Mouse (Mus musculus): ENCODE results near the gene Fgfr2. TPM values are rescaled to one million over a fixed set of nuclear protein-coding genes. Genes with fewer than 3 reads are reported as not detected.

The Fgfr2 gene
- polyA plus RNA-seq, 1 experiment from 2014 or later: 24.1 TPM

GRCm38 (mm10) chr7:130315221-130315620 is 2807.9 kb downstream of the Fgfr2 start:
- 88% methylated on average over 6 of the region's 6 CpGs for WGBS
- no peak for ATAC-seq
- no peak overlapping the region for H3K9ac ChIP-seq (ENCODE audit: low read depth, low read length)

GRCm38 (mm10) chr7:130314658-130315057 is 2808.5 kb downstream of the Fgfr2 start:
- no peak for ATAC-seq
- WGBS: 90% methylated on average over 6 of the region's 6 CpGs
- H3K9me3 ChIP-seq (ENCODE audit: control insufficient read depth, low read length): no peaks in the 10 kb centered on the region

More at GRCm38 (mm10) chr7:130315221-130315620, 2807.9 kb downstream of the Fgfr2 start:
- Histone ChIP-seq H3K27me3 (replicated peaks; ENCODE audit: control insufficient read depth, insufficient read depth, low read length) (no peaks in the 10 kb centered on the region), H3K27ac (ENCODE audit: low read depth, low read length) (no peak overlapping the region), H3K4me2 (ENCODE audit: low read length) (no peak overlapping the region), H3K36me3 (ENCODE audit: control insufficient read depth, insufficient read depth, low read length) (no peaks in the 10 kb centered on the region), H3K9me3 (ENCODE audit: control insufficient read depth, low read length) (no peaks in the 10 kb centered on the region), H3K4me3 (ENCODE audit: low read length) (no peak overlapping the region), H3K4me1 (ENCODE audit: control insufficient read depth, insufficient read depth, low read depth, low read length) (peaks cover 7% of the 10 kb centered on the region)

GRCm38 (mm10) chr7:130311362-130311761 is 2811.8 kb downstream of the Fgfr2 start:
- no peak overlapping the region for H3K4me2 ChIP-seq (ENCODE audit: low read length)
- H3K27me3 ChIP-seq (replicated peaks; ENCODE audit: control insufficient read depth, insufficient read depth, low read length): no peaks in the 10 kb centered on the region
- no peaks in the 10 kb centered on the region for H3K36me3 ChIP-seq (ENCODE audit: control insufficient read depth, insufficient read depth, low read length)
- H3K4me3 ChIP-seq (ENCODE audit: low read length): no peak overlapping the region
- no peak overlapping the region for H3K27ac ChIP-seq (ENCODE audit: low read depth, low read length)
- no peak for ATAC-seq
- H3K9ac ChIP-seq (ENCODE audit: low read depth, low read length): no peak overlapping the region
- no peaks in the 10 kb centered on the region for H3K9me3 ChIP-seq (ENCODE audit: control insufficient read depth, low read length)
- no peaks in the 10 kb centered on the region for H3K4me1 ChIP-seq (ENCODE audit: control insufficient read depth, insufficient read depth, low read depth, low read length)
- 79% methylated on average over 4 of the region's 4 CpGs for WGBS

More at GRCm38 (mm10) chr7:130314658-130315057, 2808.5 kb downstream of the Fgfr2 start:
- Histone ChIP-seq H3K27ac (ENCODE audit: low read depth, low read length) (no peak overlapping the region), H3K36me3 (ENCODE audit: control insufficient read depth, insufficient read depth, low read length) (no peaks in the 10 kb centered on the region), H3K4me2 (ENCODE audit: low read length) (no peak overlapping the region), H3K4me1 (ENCODE audit: control insufficient read depth, insufficient read depth, low read depth, low read length) (peaks cover 2% of the 10 kb centered on the region), H3K4me3 (ENCODE audit: low read length) (no peak overlapping the region), H3K27me3 (replicated peaks; ENCODE audit: control insufficient read depth, insufficient read depth, low read length) (no peaks in the 10 kb centered on the region), H3K9ac (ENCODE audit: low read depth, low read length) (no peak overlapping the region)

DNA sequence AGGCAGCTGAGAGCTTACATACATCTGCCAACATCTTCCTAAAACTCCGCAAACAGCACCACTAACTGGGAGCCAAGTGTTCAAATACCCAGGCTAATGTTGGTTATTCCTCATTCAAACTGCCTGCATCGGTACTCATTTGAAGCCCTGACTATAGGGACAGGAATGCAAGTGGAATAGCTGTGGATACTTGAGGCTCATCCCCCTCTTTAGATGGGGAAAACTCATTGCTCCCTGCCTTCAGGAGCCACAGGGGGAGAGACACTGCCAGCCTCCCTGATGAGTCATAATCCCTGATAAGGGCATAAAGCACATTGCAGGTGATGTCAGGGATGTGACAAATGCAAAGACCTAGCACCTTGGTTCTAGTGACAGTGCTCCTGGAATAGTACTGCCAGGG is 2814.0 kb downstream of the Fgfr2 start:
- Histone ChIP-seq H3K4me1 (ENCODE audit: control insufficient read depth, insufficient read depth, low read depth, low read length) (no peaks in the 10 kb centered on the region), H3K27me3 (replicated peaks; ENCODE audit: control insufficient read depth, insufficient read depth, low read length) (no peaks in the 10 kb centered on the region), H3K9ac (ENCODE audit: low read depth, low read length) (no peak overlapping the region), H3K9me3 (ENCODE audit: control insufficient read depth, low read length) (no peaks in the 10 kb centered on the region), H3K4me2 (ENCODE audit: low read length) (no peak overlapping the region), H3K4me3 (ENCODE audit: low read length) (no peak overlapping the region), H3K36me3 (ENCODE audit: control insufficient read depth, insufficient read depth, low read length) (no peaks in the 10 kb centered on the region), H3K27ac (ENCODE audit: low read depth, low read length) (no peak overlapping the region)
- WGBS: 80% methylated on average over 2 of the region's 2 CpGs
- no peak for ATAC-seq

- no peaks in the 10 kb centered on the region for H3K27me3 ChIP-seq (replicated peaks; ENCODE audit: control insufficient read depth, insufficient read depth, low read length)
- no peak for ATAC-seq
- H3K27ac ChIP-seq (ENCODE audit: low read depth, low read length): no peak overlapping the region
- no peaks in the 10 kb centered on the region for H3K9me3 ChIP-seq (ENCODE audit: control insufficient read depth, low read length)
- no peaks in the 10 kb centered on the region for H3K4me1 ChIP-seq (ENCODE audit: control insufficient read depth, insufficient read depth, low read depth, low read length)
- H3K36me3 ChIP-seq (ENCODE audit: control insufficient read depth, insufficient read depth, low read length): no peaks in the 10 kb centered on the region
- 92% methylated on average over 3 of the region's 3 CpGs for WGBS
- no peak overlapping the region for H3K4me2 ChIP-seq (ENCODE audit: low read length)
- no peak overlapping the region for H3K9ac ChIP-seq (ENCODE audit: low read depth, low read length)
- no peak overlapping the region for H3K4me3 ChIP-seq (ENCODE audit: low read length)
Observed at GRCm38 (mm10) chr7:130307036-130307435, 2816.1 kb downstream of the Fgfr2 start.

GRCm38 (mm10) chr7:130304642-130305041 is 2818.5 kb downstream of the Fgfr2 start:
- no peak for ATAC-seq
- no peak overlapping the region for H3K27ac ChIP-seq (ENCODE audit: low read depth, low read length)
- no peaks in the 10 kb centered on the region for H3K9me3 ChIP-seq (ENCODE audit: control insufficient read depth, low read length)
- no peaks in the 10 kb centered on the region for H3K27me3 ChIP-seq (replicated peaks; ENCODE audit: control insufficient read depth, insufficient read depth, low read length)
- no peak overlapping the region for H3K4me2 ChIP-seq (ENCODE audit: low read length)
- H3K4me1 ChIP-seq (ENCODE audit: control insufficient read depth, insufficient read depth, low read depth, low read length): no peaks in the 10 kb centered on the region
- H3K36me3 ChIP-seq (ENCODE audit: control insufficient read depth, insufficient read depth, low read length): no peaks in the 10 kb centered on the region
- 77% methylated on average over 1 of the region's 1 CpGs for WGBS
- H3K4me3 ChIP-seq (ENCODE audit: low read length): no peak overlapping the region
- no peak overlapping the region for H3K9ac ChIP-seq (ENCODE audit: low read depth, low read length)

GRCm38 (mm10) chr7:130303464-130303863 is 2819.7 kb downstream of the Fgfr2 start:
- Histone ChIP-seq H3K4me2 (ENCODE audit: low read length) (no peak overlapping the region), H3K9ac (ENCODE audit: low read depth, low read length) (no peak overlapping the region), H3K27ac (ENCODE audit: low read depth, low read length) (no peak overlapping the region), H3K9me3 (ENCODE audit: control insufficient read depth, low read length) (no peaks in the 10 kb centered on the region), H3K36me3 (ENCODE audit: control insufficient read depth, insufficient read depth, low read length) (no peaks in the 10 kb centered on the region), H3K4me3 (ENCODE audit: low read length) (no peak overlapping the region), H3K27me3 (replicated peaks; ENCODE audit: control insufficient read depth, insufficient read depth, low read length) (no peaks in the 10 kb centered on the region), H3K4me1 (ENCODE audit: control insufficient read depth, insufficient read depth, low read depth, low read length) (no peaks in the 10 kb centered on the region)
- ATAC-seq: no peak
- WGBS: 58% methylated on average over 8 of the region's 8 CpGs

- Histone ChIP-seq H3K9ac (ENCODE audit: low read depth, low read length) (no peak overlapping the region), H3K27ac (ENCODE audit: low read depth, low read length) (no peak overlapping the region), H3K4me3 (ENCODE audit: low read length) (no peak overlapping the region), H3K9me3 (ENCODE audit: control insufficient read depth, low read length) (no peaks in the 10 kb centered on the region), H3K4me1 (ENCODE audit: control insufficient read depth, insufficient read depth, low read depth, low read length) (no peaks in the 10 kb centered on the region), H3K27me3 (replicated peaks; ENCODE audit: control insufficient read depth, insufficient read depth, low read length) (no peaks in the 10 kb centered on the region), H3K36me3 (ENCODE audit: control insufficient read depth, insufficient read depth, low read length) (no peaks in the 10 kb centered on the region), H3K4me2 (ENCODE audit: low read length) (no peak overlapping the region)
- no peak for ATAC-seq
- 84% methylated on average over 3 of the region's 3 CpGs for WGBS
Observed at GRCm38 (mm10) chr7:130300606-130301005, 2822.5 kb downstream of the Fgfr2 start.

- Histone ChIP-seq H3K4me2 (ENCODE audit: low read length) (no peak overlapping the region), H3K36me3 (ENCODE audit: control insufficient read depth, insufficient read depth, low read length) (no peaks in the 10 kb centered on the region), H3K27ac (ENCODE audit: low read depth, low read length) (no peak overlapping the region), H3K27me3 (replicated peaks; ENCODE audit: control insufficient read depth, insufficient read depth, low read length) (no peaks in the 10 kb centered on the region), H3K4me1 (ENCODE audit: control insufficient read depth, insufficient read depth, low read depth, low read length) (no peaks in the 10 kb centered on the region), H3K9me3 (ENCODE audit: control insufficient read depth, low read length) (no peaks in the 10 kb centered on the region), H3K4me3 (ENCODE audit: low read length) (no peak overlapping the region), H3K9ac (ENCODE audit: low read depth, low read length) (no peak overlapping the region)
- ATAC-seq: no peak
- WGBS: 72% methylated on average over 3 of the region's 3 CpGs
Observed at GRCm38 (mm10) chr7:130298926-130299594, 2824.1 kb downstream of the Fgfr2 start.
